Mouse (Mus musculus) adrenal gland, postnatal 25 days (tissue): ENCODE measurements around the gene Usp28. TPM values are rescaled to one million over a fixed set of nuclear protein-coding genes. Genes with fewer than 3 reads are reported as not detected.
"Not testable (repeated sequence)": the region's sequence is repeated elsewhere in the genome, so short reads cannot be mapped to it uniquely, and the experiment has no call there.

Experiments
- DNase-seq: peaks from one replicate; pipeline ENCODE4 v3.0.0; 2021; ENCODE audit warnings: mixed read lengths
- long read RNA-seq: library from polyadenylated mRNA; stranded (forward); transcript quantifications from one replicate; pipeline ENCODE4 v2.0.0, GENCODE M21; 2021
- total RNA-seq: library from RNA; stranded (reverse); gene quantifications from 2 replicates; pipeline ENCODE4 v1.2.3, GENCODE M21; 2021

Gene Usp28
- 14.3 and 26.4 TPM in 2 replicates for total RNA-seq
- long read RNA-seq, full-length matches to known transcripts, result 3 of 5 reads
- long read RNA-seq, partial matches to known transcripts, result 0 of 5 reads
- long read RNA-seq, other reads (novel, unspliced or antisense), result 2 of 5 reads

DNA sequence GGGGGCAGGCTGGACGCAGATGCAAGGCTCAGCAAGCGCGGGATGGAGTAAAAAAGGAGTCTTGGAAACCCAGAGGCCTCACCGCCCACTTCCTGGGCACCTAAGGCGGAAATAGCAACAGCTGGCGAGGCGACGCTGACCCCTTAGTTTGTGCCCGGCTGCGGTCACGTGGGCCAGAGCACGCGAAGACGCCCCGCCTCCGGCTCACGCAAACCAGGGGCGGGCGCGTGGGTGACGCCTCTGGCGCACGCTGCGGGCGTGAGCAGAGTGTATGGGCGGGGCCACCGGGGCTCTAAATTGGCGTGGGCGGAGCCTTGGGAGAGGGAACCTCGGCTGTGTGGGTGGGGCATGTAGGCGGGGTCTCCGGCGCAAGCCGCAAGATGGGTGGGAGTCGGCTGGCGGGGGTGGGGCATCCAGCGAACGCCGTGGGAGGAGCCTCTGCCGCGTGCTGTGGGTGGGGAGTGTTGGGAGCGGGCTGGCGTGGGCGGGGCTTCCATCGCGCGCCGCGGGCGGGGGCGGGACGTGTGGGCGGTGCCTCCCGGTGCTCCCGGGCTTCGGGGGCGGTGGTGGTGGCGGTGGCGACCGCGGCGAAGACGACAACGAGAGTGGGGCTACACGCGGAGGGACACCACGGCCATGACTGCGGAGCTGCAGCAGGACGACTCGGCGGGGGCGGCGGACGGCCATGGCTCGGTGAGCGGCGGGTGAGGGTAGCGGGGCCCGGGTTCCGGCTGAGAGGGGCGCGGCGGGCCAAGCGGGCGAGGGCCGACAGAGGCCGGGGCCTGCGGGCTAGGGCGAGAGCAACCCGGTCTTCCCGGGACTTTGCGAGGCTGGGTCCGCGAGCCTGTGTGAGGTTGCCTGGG, at the start of gene Usp28:
Gene Usp28 (plus strand): TSS at position 531 of the 863 bp plus-strand sequence.
- peak; percentile 100 for DNase-seq

GRCm38 (mm10) chr9:48942349-48942748, 42.8 kb upstream of the Usp28 start:
- DNase-seq, result no peak

DNA sequence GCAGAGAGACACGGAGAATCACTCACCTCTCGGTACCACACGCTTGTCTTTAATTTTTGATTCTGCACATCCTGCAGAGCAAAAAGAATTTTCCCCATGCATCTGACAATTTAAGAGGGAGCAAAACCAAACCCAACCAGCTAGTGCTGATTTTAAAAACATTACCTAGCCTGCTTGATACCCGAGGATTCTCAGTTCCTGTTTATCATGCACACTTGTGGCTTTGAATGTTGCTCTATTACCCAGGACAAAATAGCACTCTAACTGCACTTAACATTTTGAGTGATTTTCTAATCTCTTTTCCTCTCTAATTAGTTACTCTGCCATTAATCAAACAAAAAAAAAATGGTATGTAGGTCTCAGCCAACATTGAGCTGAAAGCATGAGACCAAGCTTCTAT, 37.6 kb upstream of the Usp28 start:
- no peak for DNase-seq

- DNase-seq, result no peak
Observed at GRCm38 (mm10) chr9:48961314-48961713, 23.9 kb upstream of the Usp28 start.

- DNase-seq, result no peak
Observed at GRCm38 (mm10) chr9:48962131-48962530, 23.0 kb upstream of the Usp28 start.

DNA sequence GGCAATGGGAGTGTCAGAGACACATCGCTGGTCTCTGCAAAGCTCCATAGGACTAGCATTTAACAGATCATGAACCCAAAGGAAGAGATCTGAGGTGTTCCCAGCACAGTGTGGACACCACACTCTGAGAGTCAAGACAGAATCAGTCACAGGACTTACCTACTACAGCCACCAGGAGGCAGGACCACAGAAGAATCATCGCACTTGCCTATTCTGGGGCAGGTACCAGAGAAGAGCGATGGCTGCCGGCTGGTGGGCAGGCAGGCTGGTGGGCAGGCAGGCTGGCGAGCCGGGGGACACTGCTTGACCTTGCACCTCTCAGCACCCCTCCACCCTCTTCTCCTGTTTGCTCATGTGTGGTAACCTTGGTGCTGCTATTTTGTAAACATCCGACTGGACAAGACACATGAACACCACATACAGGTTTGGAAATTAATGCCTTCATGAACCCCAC, 20.6 kb upstream of the Usp28 start, which contains the start of gene Htr3b:
Gene Htr3b (minus strand): TSS at position 404 of the 454 bp plus-strand sequence.
- no peak for DNase-seq

DNA sequence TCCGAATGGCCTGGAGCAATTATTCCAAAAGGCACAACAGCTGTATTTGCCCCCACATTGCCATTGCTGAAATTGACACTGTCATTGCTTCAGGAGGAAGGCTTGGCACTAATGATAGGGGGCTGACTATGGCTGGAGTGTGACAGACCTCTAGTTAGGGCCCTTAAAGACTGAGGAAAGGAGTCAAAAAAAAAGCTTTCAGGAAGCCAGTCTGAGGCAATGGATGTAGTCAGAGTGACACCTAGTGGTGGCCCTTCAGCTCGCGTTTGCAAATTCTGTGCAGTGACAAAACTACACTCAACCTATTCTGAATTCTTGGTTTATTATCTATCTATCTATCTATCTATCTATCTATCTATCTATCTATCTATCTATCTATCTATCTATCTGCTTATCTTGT, 12.7 kb upstream of the Usp28 start:
- DNase-seq, result peak; percentile 27

GRCm38 (mm10) chr9:48976661-48977355, 8.4 kb upstream of the Usp28 start:
- DNase-seq, result no peak

GRCm38 (mm10) chr9:48980371-48980770, 4.8 kb upstream of the Usp28 start:
- no peak for DNase-seq

DNA sequence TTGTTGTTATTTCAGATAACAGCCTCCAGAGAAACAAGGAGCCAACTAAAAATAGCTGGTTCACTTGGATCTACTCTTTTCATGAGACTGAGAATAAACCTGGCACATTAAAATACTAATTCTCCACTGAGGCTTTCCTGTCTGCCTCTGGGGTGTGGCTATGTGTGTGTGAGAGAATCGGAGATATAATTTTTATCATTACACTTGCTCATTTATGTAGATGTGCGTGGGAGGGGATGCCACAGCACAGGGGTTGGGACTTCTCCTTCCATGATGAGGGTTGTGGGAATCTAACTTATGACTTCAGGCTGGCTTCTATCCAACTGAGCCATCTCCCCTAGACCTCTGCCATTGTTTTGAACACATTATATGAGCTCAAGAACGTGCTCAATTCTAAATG, 4.4 kb upstream of the Usp28 start:
- no peak for DNase-seq

- DNase-seq, result no peak
Observed at GRCm38 (mm10) chr9:48981827-48982226, 3.3 kb upstream of the Usp28 start.

- not testable (repeated sequence) for DNase-seq
Observed at GRCm38 (mm10) chr9:48983801-48984200, 1.4 kb upstream of the Usp28 start.

DNA sequence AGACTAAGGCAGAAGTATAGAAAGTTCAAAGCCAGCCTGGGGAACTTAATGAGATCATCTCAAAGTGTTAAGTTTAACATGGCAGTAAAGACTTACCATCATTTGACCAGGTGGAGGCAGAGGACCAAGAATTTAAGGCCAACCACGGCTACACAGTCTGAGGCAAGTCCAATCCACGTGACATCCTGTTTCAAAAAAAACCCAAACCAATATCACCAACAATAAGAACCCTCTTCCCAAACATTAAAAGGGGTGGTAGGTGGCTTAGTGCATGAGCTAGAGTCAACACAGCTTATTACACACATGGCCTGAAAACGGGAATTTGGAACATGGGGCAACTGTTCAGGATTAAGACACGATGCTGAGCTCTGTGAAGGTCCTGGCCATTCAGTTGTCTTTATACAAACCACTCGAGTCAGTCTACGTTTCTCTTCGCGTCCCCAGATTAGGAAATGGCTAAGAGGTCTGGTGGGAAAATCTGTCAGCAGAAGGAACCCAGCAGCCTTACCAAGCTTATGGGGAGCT, 793 bp upstream of the Usp28 start:
- DNase-seq, result no peak

- DNase-seq, result no peak
Observed at GRCm38 (mm10) chr9:48985708-48986088, 523 bp downstream of the Usp28 start.

- DNase-seq, result no peak
Observed at GRCm38 (mm10) chr9:48986616-48987141, 1.5 kb downstream of the Usp28 start.

DNA sequence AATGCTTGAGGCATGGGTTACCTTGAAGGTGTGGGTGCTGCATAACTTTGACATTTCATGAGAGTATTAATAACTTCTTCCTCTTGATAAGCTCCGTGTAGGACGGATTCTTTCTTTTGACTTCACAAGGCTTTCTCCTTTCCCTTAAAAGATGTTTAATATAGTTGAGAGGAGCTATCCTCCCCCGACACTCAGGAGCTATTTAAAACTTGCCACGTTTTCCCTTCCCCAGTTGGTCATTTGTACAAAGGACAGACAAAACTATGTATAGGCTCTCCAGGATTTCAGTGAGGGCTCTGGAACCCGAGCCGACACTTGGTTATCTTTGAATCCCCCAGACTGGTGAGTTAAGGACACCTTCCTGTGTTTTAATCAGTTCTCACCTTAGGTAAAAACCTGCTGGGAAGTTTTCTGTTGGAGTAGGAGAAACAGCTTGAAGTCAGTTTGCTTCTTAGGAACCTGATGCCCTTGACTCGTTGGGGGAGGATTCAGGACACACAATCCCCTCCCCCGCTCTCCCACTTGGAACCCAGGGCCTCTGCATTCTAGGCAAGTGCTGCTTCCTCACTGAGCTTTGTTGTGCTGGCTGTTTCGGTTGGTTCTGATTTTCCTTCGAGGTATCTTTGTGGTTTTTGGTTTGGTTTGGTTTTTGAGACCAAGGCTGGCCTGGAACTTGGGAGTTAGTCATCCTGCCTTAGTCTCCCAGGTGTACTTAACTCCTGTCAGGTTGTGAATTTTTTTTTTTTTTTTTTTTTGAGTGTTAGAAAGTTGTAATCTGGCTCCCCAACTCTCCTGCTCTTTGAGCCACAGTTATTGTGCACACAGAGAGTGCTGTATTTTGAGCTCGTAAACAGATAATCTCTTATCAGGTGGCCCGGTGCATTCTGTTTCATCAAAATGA, 2.3 kb downstream of the Usp28 start:
- DNase-seq, result no peak

DNA sequence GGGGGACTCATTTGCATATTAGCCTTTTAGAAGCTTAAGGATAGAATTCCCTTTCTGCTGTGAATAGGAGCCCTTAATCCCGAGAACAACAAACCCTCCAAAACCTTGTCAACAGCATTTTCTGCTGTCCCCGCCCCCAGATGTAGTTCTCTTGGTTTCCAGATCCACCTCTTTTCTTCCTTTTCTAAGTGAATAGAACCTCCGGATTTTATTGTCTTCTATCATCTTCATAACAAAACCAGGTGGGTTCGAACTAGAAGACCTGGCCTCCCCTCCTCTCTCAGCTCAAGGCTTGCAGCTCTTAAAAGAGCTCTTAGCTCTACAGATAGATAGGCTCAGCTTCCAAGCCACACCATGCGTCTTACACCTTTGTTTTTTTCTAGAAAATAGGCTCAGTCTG, 6.5 kb downstream of the Usp28 start:
- DNase-seq, result no peak

DNA sequence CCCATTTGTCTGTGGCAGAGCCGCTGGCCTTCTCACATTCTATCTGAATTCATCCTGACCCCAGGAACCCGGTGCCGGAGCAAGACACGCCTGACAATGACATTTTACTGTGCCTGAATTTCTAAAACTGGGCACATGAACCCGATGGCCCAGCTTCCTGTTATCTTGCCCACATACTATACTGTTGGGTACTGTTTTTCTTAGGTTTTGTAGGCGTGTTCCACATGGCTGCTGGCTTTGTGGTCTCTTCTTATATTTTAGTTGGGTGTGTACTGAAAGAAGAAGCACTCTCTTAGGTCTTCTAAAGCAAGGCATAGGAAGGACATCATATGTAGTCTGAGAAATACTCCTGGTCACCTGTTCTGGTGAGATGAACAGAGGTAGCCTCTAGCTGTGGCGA, 9.6 kb downstream of the Usp28 start:
- no peak for DNase-seq

GRCm38 (mm10) chr9:48995735-48996134, 10.6 kb downstream of the Usp28 start:
- DNase-seq, result no peak

DNA sequence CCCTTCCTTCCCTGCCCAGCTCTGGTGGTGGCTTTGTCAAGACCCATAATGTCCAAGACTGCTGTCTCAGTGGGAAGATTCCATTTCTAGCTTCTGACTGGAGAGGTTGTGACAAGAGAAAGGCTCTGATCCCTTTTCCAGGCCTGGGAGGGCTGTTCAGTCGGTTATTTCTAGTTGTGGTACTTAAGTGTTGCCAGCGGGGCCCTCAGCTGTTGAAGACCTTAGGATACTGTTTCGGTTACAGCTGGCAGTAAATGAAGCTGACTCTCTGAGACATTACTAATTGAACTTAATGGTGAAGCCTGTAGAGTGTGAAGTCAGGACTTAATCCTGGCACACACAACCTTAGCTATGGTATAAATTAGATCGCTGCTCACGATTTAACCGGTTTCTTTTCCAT, 14.1 kb downstream of the Usp28 start:
- DNase-seq, result no peak

GRCm38 (mm10) chr9:49015824-49016223, 30.6 kb downstream of the Usp28 start:
- DNase-seq, result no peak

GRCm38 (mm10) chr9:49021289-49021688, 36.1 kb downstream of the Usp28 start:
- no peak for DNase-seq
